In the genomic region with DNA sequence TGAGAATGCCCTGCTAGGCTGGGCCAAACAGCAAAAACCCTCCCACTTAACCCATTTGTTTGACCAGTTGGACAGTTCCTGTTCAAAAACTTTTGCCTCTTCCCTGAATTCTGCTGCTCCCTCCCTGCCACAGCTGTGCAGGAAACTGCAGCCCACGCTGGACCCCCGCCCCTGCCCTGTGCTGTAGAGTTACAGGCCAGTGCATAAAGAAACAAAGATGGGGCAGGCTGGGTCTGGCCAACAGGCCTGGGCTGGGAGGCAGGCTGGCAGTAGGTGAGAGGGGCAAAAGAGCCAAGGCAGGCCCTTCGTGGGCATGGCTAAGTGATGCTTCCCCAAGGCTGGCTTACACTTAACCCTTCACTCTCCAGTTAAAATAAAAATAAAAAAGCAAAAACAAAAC, we compare ENCODE assay signal across 25 mouse cellular contexts. TPM values are rescaled to one million over a fixed set of nuclear protein-coding genes. Genes with fewer than 3 reads are reported as not detected.
A peak's percentile ranks its signal among the peaks of the same experiment; 100 is the strongest.
DNase-seq lines count a peak whose midpoint lies in the region; ATAC-seq lines count a peak whose summit lies in the region.
"Had no signal": no experiment of that assay in that cellular context is flagged by ENCODE, and none has a peak within 500 bp of the region (broad histone marks: within the 10 kb centered on the region; RNA-seq: fewer than 3 reads in every experiment).

No protein-coding gene starts in this region.

- no peak for DNase-seq in kidney, adult 11 months
- no peak for DNase-seq in kidney, adult 18-20 months
- DNase-seq in kidney, postnatal 4 days, result peak; percentile 3 to 13
- no peak for DNase-seq in kidney, adult 9 months
- DNase-seq: adrenal gland, adult 2 months; adrenal gland, postnatal 10 days; adrenal gland, postnatal 25 days; cerebellum, adult 11 months; cerebellum, adult 18-20 months; cerebellum, adult 8-10 months; cerebellum, adult 9-11 months; cerebellum, postnatal 14 days; cerebellum, postnatal 36 days; embryo, embryonic 11 days had no signal

- H3K27ac ChIP-seq in kidney, embryonic 14.5 days (ENCODE audit: low read depth, low read length), result no peak overlapping the region
- H3K27ac ChIP-seq in kidney, embryonic 16.5 days (ENCODE audit: low read length), result no peak overlapping the region
- H3K27ac ChIP-seq: embryonic facial prominence, embryonic 13.5 days; embryonic facial prominence, embryonic 15.5 days; forebrain, embryonic 10.5 days; forebrain, embryonic 12.5 days had no signal

- no peaks in the 10 kb centered on the region for H3K36me3 ChIP-seq in kidney, embryonic 14.5 days (ENCODE audit: control insufficient read depth, insufficient read depth, low read length)
- H3K36me3 ChIP-seq in kidney, embryonic 16.5 days (ENCODE audit: insufficient read depth, low read length), result no peaks in the 10 kb centered on the region
- H3K36me3 ChIP-seq: embryonic facial prominence, embryonic 13.5 days; embryonic facial prominence, embryonic 15.5 days; forebrain, embryonic 10.5 days; forebrain, embryonic 12.5 days had no signal

- H3K4me1 ChIP-seq in kidney, embryonic 14.5 days (ENCODE audit: control insufficient read depth, insufficient read depth, low read length), result no peaks in the 10 kb centered on the region
- H3K4me1 ChIP-seq in kidney, embryonic 16.5 days (ENCODE audit: insufficient read depth, low read length), result no peaks in the 10 kb centered on the region
- H3K4me1 ChIP-seq: embryonic facial prominence, embryonic 13.5 days; embryonic facial prominence, embryonic 15.5 days; forebrain, embryonic 10.5 days; forebrain, embryonic 12.5 days had no signal

- H3K4me3 ChIP-seq in kidney, embryonic 14.5 days (ENCODE audit: low read length), result no peak overlapping the region
- no peak overlapping the region for H3K4me3 ChIP-seq in kidney, embryonic 16.5 days (ENCODE audit: low read length)
- H3K4me3 ChIP-seq: embryonic facial prominence, embryonic 13.5 days; embryonic facial prominence, embryonic 15.5 days; erythroblast, embryonic 14.5 days; forebrain, embryonic 10.5 days; forebrain, embryonic 12.5 days had no signal

- H3K4me2 ChIP-seq in kidney, embryonic 14.5 days (replicated peaks; ENCODE audit: low read depth, low read length), result no peak overlapping the region
- H3K4me2 ChIP-seq in kidney, embryonic 16.5 days (replicated peaks; ENCODE audit: low read depth, low read length), result no peak overlapping the region
- H3K4me2 ChIP-seq: embryonic facial prominence, embryonic 13.5 days; embryonic facial prominence, embryonic 15.5 days; forebrain, embryonic 12.5 days had no signal

- H3K9me3 ChIP-seq in kidney, embryonic 14.5 days (ENCODE audit: control insufficient read depth, low read length), result no peaks in the 10 kb centered on the region
- no peaks in the 10 kb centered on the region for H3K9me3 ChIP-seq in kidney, embryonic 16.5 days (ENCODE audit: low read length)
- H3K9me3 ChIP-seq: embryonic facial prominence, embryonic 13.5 days had no signal

- 29% methylated on average over 3 of the region's 3 CpGs for WGBS in kidney, embryonic 14.5 days
- WGBS in kidney, embryonic 16.5 days, result 18% methylated on average over 3 of the region's 3 CpGs

- no peaks in the 10 kb centered on the region for H3K27me3 ChIP-seq in kidney, embryonic 14.5 days (ENCODE audit: control insufficient read depth, insufficient read depth, low read length)
- no peaks in the 10 kb centered on the region for H3K27me3 ChIP-seq in kidney, embryonic 16.5 days (ENCODE audit: insufficient read depth, low read length)
- H3K27me3 ChIP-seq: embryonic facial prominence, embryonic 13.5 days; embryonic facial prominence, embryonic 15.5 days; forebrain, embryonic 12.5 days had no signal

- peak; percentile 81; the same call in 1 of the 2 replicates for ATAC-seq in kidney, embryonic 14.5 days (ENCODE audit: low FRiP score, low TSS enrichment)
- ATAC-seq in kidney, embryonic 16.5 days (ENCODE audit: low FRiP score, low TSS enrichment), result peak; percentile 95
- ATAC-seq: forebrain, embryonic 14.5 days; forebrain, embryonic 16.5 days had no signal

- H3K9ac ChIP-seq in kidney, embryonic 14.5 days (ENCODE audit: low read depth, low read length), result no peak overlapping the region
- H3K9ac ChIP-seq in kidney, embryonic 16.5 days (replicated peaks; ENCODE audit: low read length), result no peak overlapping the region
- H3K9ac ChIP-seq: embryonic facial prominence, embryonic 13.5 days; embryonic facial prominence, embryonic 15.5 days; forebrain, embryonic 12.5 days had no signal

RNA-seq across cellular contexts. Expression of a gene that starts 12.3 kb away (rescaled TPM):
- polyA plus RNA-seq in kidney, embryonic 14.5 days (2014; fragmentation: Nextera tagmentation; extraction: Ambion mirVana), result not detected in 2 replicates
- polyA plus RNA-seq in kidney, embryonic 16.5 days (2015; fragmentation: Nextera tagmentation; extraction: Ambion mirVana), result not detected in 2 replicates
- polyA plus RNA-seq: adrenal gland, adult 2 months; brain, embryonic 14.5 days; C2C12; embryonic facial prominence, embryonic 13.5 days; embryonic facial prominence, embryonic 15.5 days; erythroblast, embryonic 14.5 days; forebrain, embryonic 10.5 days; forebrain, embryonic 12.5 days; forebrain, embryonic 14.5 days; forebrain, embryonic 16.5 days had no signal

RNA-seq across cellular contexts. Expression of a gene that starts 20.0 kb away (rescaled TPM):
- not detected in 2 replicates for polyA plus RNA-seq in kidney, embryonic 14.5 days (2014; fragmentation: Nextera tagmentation; extraction: Ambion mirVana)
- not detected in 2 replicates for polyA plus RNA-seq in kidney, embryonic 16.5 days (2015; fragmentation: Nextera tagmentation; extraction: Ambion mirVana)
- polyA plus RNA-seq: adrenal gland, adult 2 months; brain, embryonic 14.5 days; C2C12; embryonic facial prominence, embryonic 13.5 days; embryonic facial prominence, embryonic 15.5 days; erythroblast, embryonic 14.5 days; forebrain, embryonic 10.5 days; forebrain, embryonic 12.5 days; forebrain, embryonic 14.5 days; forebrain, embryonic 16.5 days had no signal

RNA-seq across cellular contexts. Expression of a gene that starts 33.5 kb away (rescaled TPM):
- not detected in 2 replicates for polyA plus RNA-seq in kidney, embryonic 14.5 days (2014; fragmentation: Nextera tagmentation; extraction: Ambion mirVana)
- polyA plus RNA-seq in kidney, embryonic 16.5 days (2015; fragmentation: Nextera tagmentation; extraction: Ambion mirVana), result not detected in 2 replicates
- polyA plus RNA-seq: adrenal gland, adult 2 months; brain, embryonic 14.5 days; C2C12; embryonic facial prominence, embryonic 13.5 days; embryonic facial prominence, embryonic 15.5 days; erythroblast, embryonic 14.5 days; forebrain, embryonic 10.5 days; forebrain, embryonic 12.5 days; forebrain, embryonic 14.5 days; forebrain, embryonic 16.5 days had no signal

RNA-seq across cellular contexts. Expression of a gene that starts 34.4 kb away (rescaled TPM):
- not detected in 2 replicates for polyA plus RNA-seq in kidney, embryonic 14.5 days (2014; fragmentation: Nextera tagmentation; extraction: Ambion mirVana)
- polyA plus RNA-seq in kidney, embryonic 16.5 days (2015; fragmentation: Nextera tagmentation; extraction: Ambion mirVana), result not detected in 2 replicates
- polyA plus RNA-seq: adrenal gland, adult 2 months; brain, embryonic 14.5 days; C2C12; embryonic facial prominence, embryonic 13.5 days; embryonic facial prominence, embryonic 15.5 days; erythroblast, embryonic 14.5 days; forebrain, embryonic 10.5 days; forebrain, embryonic 12.5 days; forebrain, embryonic 14.5 days; forebrain, embryonic 16.5 days had no signal

Comparison
In these comparisons a context has a peak if more than half of its experiments do, and no peak if none do; other contexts are left out.
1. DNase-seq: peak in kidney, postnatal 4 days (2 of 2); none in kidney, adult 11 months (single experiment), kidney, adult 18-20 months (single experiment) and kidney, adult 9 months (single experiment).